Mouse (Mus musculus): ENCODE measurements around the gene Disp3. TPM values are rescaled to one million over a fixed set of nuclear protein-coding genes. Genes with fewer than 3 reads are reported as not detected.

Gene Disp3
- polyA plus RNA-seq, 1 experiment from 2014 or later: 12.4 TPM

DNA sequence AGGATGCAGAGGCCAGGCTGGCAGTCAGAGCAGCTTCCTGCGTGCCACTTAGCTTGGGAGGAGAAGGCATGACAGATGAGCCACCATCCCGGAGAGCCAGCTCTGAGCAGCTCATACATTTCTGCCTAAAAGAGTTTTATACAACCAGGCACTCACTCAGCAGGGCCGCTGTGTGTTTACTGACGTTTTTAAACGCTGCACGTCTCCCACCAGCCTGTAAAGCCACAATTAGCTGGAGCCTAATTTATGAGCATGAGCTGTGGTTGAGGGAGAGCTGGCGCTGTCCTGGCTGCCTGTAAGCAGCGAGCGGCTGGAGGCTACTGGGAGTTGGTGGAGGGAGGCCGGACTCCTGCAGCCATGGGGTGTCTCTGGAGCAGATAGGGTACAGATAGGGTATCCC is 69.5 kb downstream of the Disp3 start:
- Histone ChIP-seq H3K4me1 (ENCODE audit: control insufficient read depth, insufficient read depth, low read length) (peaks cover 22% of the 10 kb centered on the region), H3K27ac (ENCODE audit: low read length) (no peak overlapping the region), H3K9ac (ENCODE audit: low read depth, low read length) (no peak overlapping the region), H3K9me3 (replicated peaks; ENCODE audit: control insufficient read depth, low read length, poor library complexity, severe bottlenecking) (no peaks in the 10 kb centered on the region), H3K36me3 (ENCODE audit: control insufficient read depth, insufficient read depth, low read length) (no peaks in the 10 kb centered on the region), H3K4me2 (ENCODE audit: low read length) (no peak overlapping the region), H3K4me3 (ENCODE audit: low read depth, low read length) (no peak overlapping the region), H3K27me3 (ENCODE audit: control insufficient read depth, insufficient read depth, low read depth, low read length) (no peaks in the 10 kb centered on the region; the same call in none of the 2 replicates)
- ATAC-seq: no peak
- WGBS: 33% methylated on average over 10 of the region's 10 CpGs

GRCm38 (mm10) chr4:148215264-148215900 is 72.4 kb downstream of the Disp3 start:
- no peak for ATAC-seq
- H3K9me3 ChIP-seq (replicated peaks; ENCODE audit: control insufficient read depth, low read length, poor library complexity, severe bottlenecking): no peaks in the 10 kb centered on the region
- peaks cover 14% of the 10 kb centered on the region for H3K4me1 ChIP-seq (ENCODE audit: control insufficient read depth, insufficient read depth, low read length)
- peak overlapping the region; percentile 14; the same call in 1 of the 2 replicates for H3K9ac ChIP-seq (ENCODE audit: low read depth, low read length)
- H3K27me3 ChIP-seq (ENCODE audit: control insufficient read depth, insufficient read depth, low read depth, low read length): no peaks in the 10 kb centered on the region; the same call in none of the 2 replicates
- no peak overlapping the region for H3K4me2 ChIP-seq (ENCODE audit: low read length)
- 0 out of 2 replicates have a peak overlapping the region, but pooled peaks have one; percentile 38 for H3K27ac ChIP-seq (ENCODE audit: low read length)
- 39% methylated on average over 11 of the region's 11 CpGs for WGBS
- H3K4me3 ChIP-seq (ENCODE audit: low read depth, low read length): no peak overlapping the region
- H3K36me3 ChIP-seq (ENCODE audit: control insufficient read depth, insufficient read depth, low read length): no peaks in the 10 kb centered on the region

- Histone ChIP-seq H3K27me3 (ENCODE audit: control insufficient read depth, insufficient read depth, low read depth, low read length) (no peaks in the 10 kb centered on the region; the same call in none of the 2 replicates), H3K4me2 (ENCODE audit: low read length) (no peak overlapping the region), H3K27ac (ENCODE audit: low read length) (no peak overlapping the region), H3K9ac (ENCODE audit: low read depth, low read length) (no peak overlapping the region), H3K4me1 (ENCODE audit: control insufficient read depth, insufficient read depth, low read length) (peaks cover 14% of the 10 kb centered on the region), H3K4me3 (ENCODE audit: low read depth, low read length) (no peak overlapping the region), H3K9me3 (replicated peaks; ENCODE audit: control insufficient read depth, low read length, poor library complexity, severe bottlenecking) (no peaks in the 10 kb centered on the region), H3K36me3 (ENCODE audit: control insufficient read depth, insufficient read depth, low read length) (no peaks in the 10 kb centered on the region)
- 0 out of 2 replicates have a peak, but pooled peaks have one; percentile 43 for ATAC-seq
- WGBS: 50% methylated on average over 5 of the region's 5 CpGs
These were observed 73.2 kb downstream of the Disp3 start for GRCm38 (mm10) chr4:148214460-148215136.

GRCm38 (mm10) chr4:148204873-148205232 is 82.9 kb downstream of the Disp3 start:
- Histone ChIP-seq H3K9ac (ENCODE audit: low read depth, low read length) (no peak overlapping the region), H3K4me1 (ENCODE audit: control insufficient read depth, insufficient read depth, low read length) (peaks cover 8% of the 10 kb centered on the region), H3K9me3 (replicated peaks; ENCODE audit: control insufficient read depth, low read length, poor library complexity, severe bottlenecking) (no peaks in the 10 kb centered on the region), H3K36me3 (ENCODE audit: control insufficient read depth, insufficient read depth, low read length) (no peaks in the 10 kb centered on the region), H3K27me3 (ENCODE audit: control insufficient read depth, insufficient read depth, low read depth, low read length) (no peaks in the 10 kb centered on the region), H3K4me2 (ENCODE audit: low read length) (no peak overlapping the region), H3K4me3 (ENCODE audit: low read depth, low read length) (no peak overlapping the region), H3K27ac (ENCODE audit: low read length) (no peak overlapping the region; the same call in 1 of the 2 replicates)
- peak; percentile 63; the same call in 1 of the 2 replicates for ATAC-seq
- 24% methylated on average over 6 of the region's 6 CpGs for WGBS

GRCm38 (mm10) chr4:148204061-148204872 is 83.5 kb downstream of the Disp3 start:
- 38% methylated on average over 15 of the region's 15 CpGs for WGBS
- Histone ChIP-seq H3K27me3 (ENCODE audit: control insufficient read depth, insufficient read depth, low read depth, low read length) (no peaks in the 10 kb centered on the region), H3K9ac (ENCODE audit: low read depth, low read length) (no peak overlapping the region), H3K27ac (ENCODE audit: low read length) (no peak overlapping the region; the same call in 1 of the 2 replicates), H3K36me3 (ENCODE audit: control insufficient read depth, insufficient read depth, low read length) (no peaks in the 10 kb centered on the region), H3K4me3 (ENCODE audit: low read depth, low read length) (no peak overlapping the region), H3K4me2 (ENCODE audit: low read length) (no peak overlapping the region), H3K4me1 (ENCODE audit: control insufficient read depth, insufficient read depth, low read length) (peaks cover 8% of the 10 kb centered on the region), H3K9me3 (replicated peaks; ENCODE audit: control insufficient read depth, low read length, poor library complexity, severe bottlenecking) (no peaks in the 10 kb centered on the region)
- ATAC-seq: 0 out of 2 replicates have a peak, but pooled peaks have one; percentile 34

- Histone ChIP-seq H3K4me1 (ENCODE audit: control insufficient read depth, insufficient read depth, low read length) (peaks cover 8% of the 10 kb centered on the region), H3K4me3 (ENCODE audit: low read depth, low read length) (no peak overlapping the region), H3K27ac (ENCODE audit: low read length) (no peak overlapping the region), H3K9me3 (replicated peaks; ENCODE audit: control insufficient read depth, low read length, poor library complexity, severe bottlenecking) (no peaks in the 10 kb centered on the region), H3K27me3 (ENCODE audit: control insufficient read depth, insufficient read depth, low read depth, low read length) (no peaks in the 10 kb centered on the region), H3K36me3 (ENCODE audit: control insufficient read depth, insufficient read depth, low read length) (no peaks in the 10 kb centered on the region), H3K4me2 (ENCODE audit: low read length) (no peak overlapping the region), H3K9ac (ENCODE audit: low read depth, low read length) (no peak overlapping the region)
- no peak for ATAC-seq
- WGBS: 91% methylated on average over 2 of the region's 2 CpGs
These were observed 84.2 kb downstream of the Disp3 start for GRCm38 (mm10) chr4:148203557-148203956.

DNA sequence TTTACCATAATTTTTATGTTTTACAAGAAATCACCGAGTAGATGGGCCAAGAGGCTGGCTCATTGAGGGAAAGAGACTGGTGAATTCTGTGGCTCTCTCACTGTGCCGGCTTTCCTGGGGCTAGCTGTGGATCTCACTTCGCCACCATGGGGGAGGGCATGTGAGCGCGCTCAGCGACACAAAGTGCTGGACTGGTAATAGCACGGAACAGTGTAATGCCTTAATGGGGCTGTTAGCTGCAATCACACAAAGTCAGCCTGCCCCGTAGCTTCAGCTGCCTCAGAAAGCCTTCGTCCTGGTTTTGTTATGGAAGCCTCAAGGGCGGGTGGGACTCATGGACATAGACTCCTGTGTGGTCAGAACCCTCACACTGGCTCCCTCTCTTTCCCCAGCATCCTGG is 89.0 kb downstream of the Disp3 start:
- Histone ChIP-seq H3K4me2 (ENCODE audit: low read length) (no peak overlapping the region), H3K4me3 (ENCODE audit: low read depth, low read length) (no peak overlapping the region), H3K27ac (ENCODE audit: low read length) (no peak overlapping the region), H3K9ac (ENCODE audit: low read depth, low read length) (no peak overlapping the region), H3K36me3 (ENCODE audit: control insufficient read depth, insufficient read depth, low read length) (no peaks in the 10 kb centered on the region), H3K27me3 (ENCODE audit: control insufficient read depth, insufficient read depth, low read depth, low read length) (no peaks in the 10 kb centered on the region), H3K4me1 (ENCODE audit: control insufficient read depth, insufficient read depth, low read length) (no peaks in the 10 kb centered on the region; the same call in 1 of the 2 replicates), H3K9me3 (replicated peaks; ENCODE audit: control insufficient read depth, low read length, poor library complexity, severe bottlenecking) (no peaks in the 10 kb centered on the region)
- WGBS: 26% methylated on average over 10 of the region's 10 CpGs
- ATAC-seq: no peak

GRCm38 (mm10) chr4:148194400-148194799 is 93.4 kb downstream of the Disp3 start:
- Histone ChIP-seq H3K4me1 (ENCODE audit: control insufficient read depth, insufficient read depth, low read length) (peaks cover 4% of the 10 kb centered on the region; the same call in 1 of the 2 replicates), H3K4me2 (ENCODE audit: low read length) (no peak overlapping the region), H3K36me3 (ENCODE audit: control insufficient read depth, insufficient read depth, low read length) (no peaks in the 10 kb centered on the region), H3K9me3 (replicated peaks; ENCODE audit: control insufficient read depth, low read length, poor library complexity, severe bottlenecking) (no peaks in the 10 kb centered on the region), H3K9ac (ENCODE audit: low read depth, low read length) (no peak overlapping the region), H3K27ac (ENCODE audit: low read length) (no peak overlapping the region), H3K4me3 (ENCODE audit: low read depth, low read length) (no peak overlapping the region), H3K27me3 (ENCODE audit: control insufficient read depth, insufficient read depth, low read depth, low read length) (no peaks in the 10 kb centered on the region)
- ATAC-seq: no peak

Measured in midbrain, embryonic 16.5 days (tissue).